Mouse (Mus musculus): ENCODE results near the gene Sost.

The Sost gene

DNA sequence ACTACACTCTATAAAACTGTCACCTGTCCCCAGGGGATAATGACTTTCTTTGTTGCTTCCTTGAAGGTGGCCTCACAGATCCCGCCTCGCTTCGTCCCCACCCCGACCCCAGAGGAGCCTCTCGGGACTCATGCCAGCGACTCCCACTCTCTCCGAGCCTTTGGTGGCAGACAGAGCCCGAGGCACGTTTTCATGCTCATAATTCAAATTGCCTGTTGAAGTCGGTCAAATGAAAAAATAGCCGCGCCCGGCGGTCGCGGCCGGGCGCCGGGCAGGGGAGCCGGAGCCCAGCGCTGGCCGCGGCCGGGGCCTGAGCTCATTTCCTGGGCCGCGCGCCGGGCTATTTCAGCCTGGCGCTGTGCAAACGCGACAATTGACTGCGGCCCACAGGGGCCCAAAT is 29.7 kb downstream of the Sost start:
- no peak for DNase-seq

DNA sequence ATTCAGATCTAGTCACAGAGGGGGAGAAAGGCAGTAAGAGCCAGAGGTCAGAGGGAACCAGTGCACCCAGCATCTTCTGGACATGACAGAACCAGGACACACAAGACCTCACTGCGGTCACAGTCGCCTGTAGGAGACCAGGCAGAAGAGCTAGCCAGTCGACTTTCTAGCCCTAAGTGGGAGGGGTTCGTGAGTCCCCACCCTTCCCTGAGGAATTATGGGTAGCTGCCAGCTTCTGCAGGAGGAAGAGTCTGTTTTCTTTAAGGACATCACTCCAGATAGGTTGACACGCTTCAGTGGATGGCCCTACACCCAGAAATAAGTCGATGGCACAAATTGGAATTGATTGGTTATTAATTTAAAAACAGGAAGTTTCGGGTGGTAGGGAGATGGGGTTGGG is 30.4 kb downstream of the Sost start:
- no peak for DNase-seq

DNA sequence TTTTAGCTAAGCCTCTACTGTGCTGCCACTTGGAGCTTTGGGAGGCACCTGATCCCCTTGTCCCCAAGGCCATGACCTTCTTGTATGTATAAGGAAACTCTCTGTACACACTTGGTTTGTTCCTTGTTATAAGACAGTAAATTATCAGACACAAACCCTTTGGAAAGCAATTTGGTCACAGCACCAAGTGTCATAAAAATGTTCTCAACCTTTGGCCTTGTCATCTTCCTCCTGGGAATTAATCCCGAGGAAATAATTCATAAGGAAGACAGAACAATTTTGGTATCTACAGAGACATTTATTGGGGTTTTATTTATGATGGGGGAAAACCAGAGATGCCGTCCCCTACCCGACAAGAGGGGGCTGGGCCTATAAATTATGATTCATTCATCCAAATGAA is 31.1 kb downstream of the Sost start:
- no peak for DNase-seq

DNA sequence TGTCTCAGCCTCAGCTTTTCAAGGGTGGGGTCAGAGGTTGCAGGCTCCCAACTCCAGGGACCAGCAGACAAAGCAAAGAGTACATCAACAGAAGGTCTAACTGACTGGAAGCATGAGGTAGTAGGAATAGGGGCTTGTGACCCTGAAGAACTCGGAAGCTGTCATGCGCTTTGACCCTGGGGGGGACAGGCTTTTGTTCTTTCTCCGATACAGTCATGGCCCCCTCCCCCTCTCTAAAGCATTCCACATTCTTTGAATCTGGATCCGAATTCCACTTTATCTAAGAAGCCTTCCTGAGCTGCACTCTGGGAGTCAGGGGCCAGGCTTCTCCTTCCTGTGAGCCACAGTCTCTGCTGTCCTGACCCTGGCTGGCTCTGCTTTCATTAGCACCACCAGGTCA is 34.8 kb downstream of the Sost start:
- DNase-seq: no peak

DNA sequence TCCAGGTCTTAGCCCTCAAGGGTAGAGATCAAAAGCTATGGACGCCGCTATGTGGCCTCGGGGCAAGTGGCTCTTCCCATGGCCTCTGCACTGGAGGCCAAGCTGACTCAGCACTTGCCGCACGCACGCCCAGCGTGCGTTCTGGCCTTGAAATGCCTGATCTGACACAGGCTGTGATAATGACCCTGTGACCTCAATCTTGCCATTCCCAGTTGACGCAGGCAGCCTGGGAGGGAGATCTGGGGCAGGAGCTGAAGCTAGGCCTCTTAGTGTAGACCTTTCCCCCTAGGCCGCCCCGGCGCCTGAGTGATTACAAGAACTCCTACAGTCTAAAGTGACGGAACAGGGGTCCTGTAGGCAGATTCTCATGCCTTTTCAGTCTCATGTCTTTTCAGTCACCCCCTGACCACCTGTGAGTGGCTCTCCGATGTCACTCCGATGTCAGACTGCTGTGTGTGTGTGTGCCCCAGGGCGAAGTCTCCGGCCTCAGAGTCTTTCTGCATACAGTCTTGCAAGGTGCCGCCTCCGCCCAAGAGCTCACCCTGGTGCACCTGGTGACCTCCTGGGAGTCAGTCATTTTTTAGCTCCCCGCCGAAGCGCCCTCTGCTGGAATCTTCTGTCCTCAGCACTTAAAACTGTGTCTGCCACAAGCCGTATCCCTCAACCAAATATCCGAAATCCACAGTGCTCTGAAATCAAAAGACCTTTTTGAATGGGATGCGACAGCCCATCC is 38.6 kb downstream of the Sost start:
- DNase-seq: peak; percentile 71

DNA sequence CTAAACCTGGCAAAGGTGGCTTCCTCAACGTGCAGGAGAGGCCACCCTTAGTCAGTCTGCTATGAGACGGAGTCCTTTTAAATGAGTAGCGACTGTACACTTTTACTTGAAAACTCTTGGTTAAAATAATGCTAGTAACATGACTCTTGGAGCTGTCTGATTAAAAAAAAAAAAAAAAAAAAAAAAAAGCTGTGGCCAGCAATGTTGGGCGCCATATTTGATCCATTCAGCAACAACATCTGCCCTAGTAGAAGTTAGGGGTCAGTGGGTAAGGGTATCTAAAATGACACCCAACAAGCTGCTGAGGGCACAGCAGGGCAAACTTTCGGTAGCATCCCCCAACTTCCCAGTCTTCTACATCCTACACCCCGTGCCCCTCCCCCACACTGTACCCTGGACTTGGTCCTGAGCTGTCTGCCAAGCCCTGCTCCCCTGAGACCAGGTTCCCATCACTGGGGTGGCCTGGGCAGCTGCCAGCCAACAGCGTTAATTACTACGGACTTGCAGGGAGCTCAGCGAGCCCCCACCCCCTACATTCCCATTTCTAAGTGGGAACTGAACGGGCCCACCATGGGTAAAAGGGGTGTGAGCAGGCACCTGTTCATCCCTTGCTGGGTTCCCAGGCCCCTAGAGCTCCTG is 39.7 kb downstream of the Sost start:
- DNase-seq: no peak

DNA sequence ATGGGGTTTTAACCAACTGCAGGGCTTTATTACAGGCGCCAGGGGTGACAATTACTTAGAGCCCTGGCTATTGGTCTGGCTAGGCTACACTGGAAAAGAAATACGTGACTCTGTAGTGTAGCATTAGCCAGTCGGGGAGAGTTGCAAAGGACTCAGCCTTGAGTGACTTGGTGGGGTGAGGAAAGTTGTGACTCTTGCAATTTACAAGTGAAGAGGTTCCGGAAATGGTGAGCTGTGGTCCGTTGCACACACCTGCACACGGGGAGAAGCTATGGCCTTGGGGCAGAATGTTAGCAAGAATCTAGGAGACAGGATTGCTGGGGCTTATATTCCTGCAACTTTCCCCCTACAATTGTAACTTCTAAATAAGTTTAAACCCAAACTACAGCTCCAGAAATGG is 41.2 kb downstream of the Sost start:
- DNase-seq: no peak

DNA sequence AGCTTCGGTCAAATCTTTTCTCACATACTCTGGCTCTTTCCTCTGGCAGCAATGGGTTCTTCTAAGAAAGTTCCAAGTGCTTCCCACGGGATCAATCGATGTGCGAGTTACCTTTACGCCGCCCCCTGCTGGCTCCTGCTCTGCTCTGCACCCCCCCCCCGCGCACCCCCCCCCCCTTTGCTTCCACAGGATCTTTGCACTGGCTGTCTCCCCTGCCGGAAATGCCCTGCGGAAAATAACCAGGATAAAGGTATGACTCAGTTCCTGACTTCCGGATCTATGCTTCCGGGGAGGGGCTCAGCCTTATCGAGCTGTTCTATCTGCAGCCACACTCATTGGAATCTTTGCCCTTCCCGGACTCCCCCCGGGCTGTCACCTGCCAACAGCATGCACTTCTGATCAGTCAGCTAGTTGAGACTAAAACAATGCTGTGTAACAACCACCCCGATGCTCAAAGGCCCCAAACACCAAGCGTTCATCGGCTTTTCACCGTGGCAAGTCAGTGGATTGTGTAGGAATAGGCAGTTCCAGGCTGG is 42.3 kb downstream of the Sost start:
- DNase-seq: no peak

DNA sequence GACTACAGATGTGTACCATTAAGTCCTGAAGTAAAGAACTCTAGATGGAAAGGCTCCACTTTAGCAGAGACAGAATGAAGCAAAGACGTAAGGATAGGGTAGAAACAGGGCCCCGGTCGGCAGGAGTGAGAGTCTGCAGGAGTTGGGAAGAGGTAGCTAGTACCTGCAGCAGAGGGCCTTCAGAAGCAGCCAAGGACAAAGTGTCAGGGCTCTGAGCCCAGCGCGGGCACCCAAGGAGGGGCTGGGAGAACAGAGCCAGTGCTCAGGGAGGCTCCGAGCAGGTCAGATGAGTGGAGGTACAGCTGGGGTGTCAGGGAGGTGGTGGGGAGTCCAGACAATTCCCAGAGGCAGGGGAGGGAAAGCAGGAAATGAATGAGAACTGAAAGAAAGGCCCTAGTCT is 42.8 kb downstream of the Sost start:
- no peak for DNase-seq

DNA sequence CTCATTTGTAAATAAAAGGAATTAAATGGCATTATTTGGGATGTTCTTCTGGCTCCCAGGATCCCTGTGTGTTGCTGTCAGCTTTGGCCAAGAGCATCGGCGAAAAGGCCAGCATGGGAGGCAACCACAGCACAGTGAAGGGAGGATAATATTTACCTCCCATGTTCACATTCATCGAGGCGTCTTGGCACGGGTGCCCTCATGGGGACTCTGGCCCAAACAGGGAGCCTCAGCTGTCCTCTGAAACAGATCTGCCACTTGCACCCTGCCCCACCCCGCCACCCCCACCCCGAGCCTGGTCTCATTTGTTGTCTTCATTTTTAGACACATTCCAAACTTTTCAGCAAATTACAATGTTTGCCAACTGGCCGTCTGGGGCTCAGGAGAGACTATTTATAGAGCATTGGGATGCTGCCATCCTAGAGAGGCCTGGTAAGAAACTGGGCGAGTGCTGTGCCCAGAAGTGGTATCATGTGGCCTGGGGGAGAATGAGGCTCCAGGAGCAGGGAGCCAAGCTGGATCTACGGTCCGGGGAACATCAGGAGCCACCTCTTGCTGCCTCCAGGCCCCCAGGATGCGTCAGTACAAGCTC is 45.4 kb downstream of the Sost start:
- no peak for DNase-seq

DNA sequence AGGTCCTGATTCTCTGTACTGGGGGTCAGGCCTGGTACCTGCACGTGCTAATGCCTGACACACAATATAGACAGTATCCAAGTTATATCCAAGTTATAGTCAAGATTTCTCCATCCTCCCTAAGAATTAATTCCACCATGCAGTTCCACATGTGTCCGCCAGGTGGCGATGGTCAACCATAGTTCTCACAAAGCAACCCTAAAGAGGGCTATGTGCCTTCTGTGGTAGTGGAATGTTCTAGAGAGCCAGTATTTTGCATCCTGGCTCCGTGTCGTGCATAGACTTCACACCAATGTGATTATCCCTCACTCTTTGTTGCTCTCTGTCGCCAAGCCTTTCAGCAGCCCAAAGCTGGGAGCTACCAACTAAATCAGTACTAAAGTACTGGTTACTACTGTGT is 47.2 kb downstream of the Sost start:
- DNase-seq: peak; percentile 81

DNA sequence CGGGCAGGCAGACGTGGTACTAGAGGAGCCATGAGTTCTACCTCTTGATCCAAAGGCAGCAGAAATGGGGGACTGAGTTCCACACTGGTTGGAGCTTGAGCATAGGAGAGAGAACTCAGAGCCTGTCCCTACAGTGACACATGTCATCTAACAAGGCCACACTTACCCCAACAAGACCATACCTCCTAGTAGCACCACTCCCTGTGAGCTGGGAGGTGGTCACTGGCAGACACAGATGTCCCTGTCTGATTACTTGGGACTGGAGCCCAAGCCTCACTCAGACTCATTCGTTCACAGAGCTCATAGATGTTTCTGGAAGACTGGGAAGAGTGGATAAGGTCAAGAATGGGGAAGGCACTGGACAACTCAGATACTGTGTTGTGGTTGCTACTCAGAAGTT is 48.2 kb downstream of the Sost start:
- no peak for DNase-seq

DNA sequence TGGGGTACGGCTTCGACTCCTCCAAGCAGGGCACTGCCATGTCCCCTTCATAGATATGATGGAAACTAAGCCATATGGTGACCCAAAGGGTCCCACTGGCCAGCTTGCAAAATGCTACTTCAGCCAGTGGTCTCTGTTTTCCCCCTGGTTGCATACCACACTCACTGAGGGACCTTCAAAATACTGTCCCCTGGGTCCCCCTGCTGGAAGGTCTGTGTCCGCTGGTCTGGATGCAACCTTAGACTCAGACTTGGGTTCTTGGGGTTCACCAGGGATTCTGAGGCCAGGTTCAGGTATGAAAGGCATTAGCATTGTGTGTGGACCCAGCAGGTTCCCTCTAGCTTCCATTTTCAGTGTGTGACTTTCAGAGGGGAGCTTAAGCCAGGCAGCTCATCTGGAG is 50.0 kb downstream of the Sost start:
- no peak for DNase-seq

DNA sequence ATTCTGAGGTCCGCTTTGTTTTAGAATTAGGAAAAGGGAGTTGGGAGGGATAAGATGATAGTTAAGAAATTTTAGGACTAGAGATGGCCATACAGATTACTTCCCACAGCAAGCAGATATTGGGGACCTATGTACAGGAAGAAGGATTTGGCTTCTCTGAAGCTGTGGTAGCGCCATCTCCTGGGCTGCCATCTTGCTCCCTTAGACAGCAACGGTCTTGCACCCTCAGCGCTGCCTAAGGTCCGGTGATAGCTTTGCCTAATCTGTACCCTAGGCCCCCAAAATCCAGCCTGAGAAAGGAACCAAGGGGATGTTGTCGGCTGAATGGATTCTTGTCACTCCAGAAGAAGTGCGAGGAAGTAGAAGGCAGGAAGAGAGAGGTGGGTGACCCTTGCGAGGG is 53.2 kb downstream of the Sost start:
- DNase-seq: no peak

Data from thymus, postnatal 4 days (tissue).